Mouse (Mus musculus): ENCODE measurements at regions not wholly inside any gene's neighbourhood (a gene's known extent, or its start where the extent isn't known, plus 50 kb on each side); places are given as distances from the start of the nearest gene placed in this dataset.

DNA sequence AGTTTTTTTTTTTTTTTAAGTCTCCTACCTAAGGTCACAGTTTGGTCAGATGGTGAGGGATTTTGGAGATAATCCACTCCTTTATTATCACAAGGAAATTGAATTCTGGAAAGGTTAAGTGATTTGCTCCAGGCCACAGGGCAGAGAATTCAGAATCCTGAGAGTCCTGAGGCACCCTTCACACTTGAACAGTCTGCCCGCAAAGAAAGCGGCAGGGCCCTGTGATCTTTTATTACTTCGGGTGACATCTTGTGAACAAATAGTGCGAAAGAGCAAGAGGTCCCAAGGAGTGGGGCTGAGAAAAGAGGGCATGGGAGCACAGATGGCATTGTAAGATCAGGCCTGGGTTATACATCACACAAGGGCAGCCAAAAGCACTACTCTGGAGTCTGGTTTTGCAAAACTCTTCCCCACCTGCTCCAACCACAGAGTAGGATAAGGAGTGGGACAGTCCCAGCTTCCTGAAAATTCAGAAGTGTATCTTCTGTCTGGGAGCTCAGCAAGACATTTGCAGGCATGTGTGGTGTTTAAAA is 150.5 kb upstream of the Wdr11 start:
- Histone ChIP-seq H3K4me1 (replicated peaks; ENCODE audit: control insufficient read depth, insufficient read depth, low read length) (no peaks in the 10 kb centered on the region), H3K9me3 (ENCODE audit: control insufficient read depth, low read length) (no peaks in the 10 kb centered on the region), H3K27me3 (ENCODE audit: control insufficient read depth, insufficient read depth, low read length) (no peaks in the 10 kb centered on the region), H3K4me3 (ENCODE audit: low read depth, low read length) (no peak overlapping the region), H3K9ac (ENCODE audit: low read length) (no peak overlapping the region), H3K36me3 (ENCODE audit: control insufficient read depth, insufficient read depth, low read length) (no peaks in the 10 kb centered on the region), H3K27ac (ENCODE audit: low read depth, low read length) (no peak overlapping the region), H3K4me2 (ENCODE audit: low read depth, low read length, severe bottlenecking) (no peak overlapping the region)
- WGBS: 57% methylated on average over 4 of the region's 4 CpGs
- DNase-seq (ENCODE audit: low spot score) (no peak), ATAC-seq (replicated peaks; ENCODE audit: low FRiP score) (no peak)

GRCm38 (mm10) chr7:129469496-129469895 is 122.2 kb upstream of the Wdr11 start:
- Histone ChIP-seq H3K27me3 (ENCODE audit: control insufficient read depth, insufficient read depth, low read length) (no peaks in the 10 kb centered on the region), H3K9ac (ENCODE audit: low read length) (no peak overlapping the region), H3K4me3 (ENCODE audit: low read depth, low read length) (no peak overlapping the region), H3K4me2 (ENCODE audit: low read depth, low read length, severe bottlenecking) (no peak overlapping the region), H3K9me3 (ENCODE audit: control insufficient read depth, low read length) (no peaks in the 10 kb centered on the region), H3K36me3 (ENCODE audit: control insufficient read depth, insufficient read depth, low read length) (no peaks in the 10 kb centered on the region), H3K27ac (ENCODE audit: low read depth, low read length) (no peak overlapping the region), H3K4me1 (replicated peaks; ENCODE audit: control insufficient read depth, insufficient read depth, low read length) (no peaks in the 10 kb centered on the region)
- DNase-seq (ENCODE audit: low spot score) (peak; percentile 78), ATAC-seq (replicated peaks; ENCODE audit: low FRiP score) (no peak)
- 9% methylated on average over 3 of the region's 3 CpGs for WGBS

DNA sequence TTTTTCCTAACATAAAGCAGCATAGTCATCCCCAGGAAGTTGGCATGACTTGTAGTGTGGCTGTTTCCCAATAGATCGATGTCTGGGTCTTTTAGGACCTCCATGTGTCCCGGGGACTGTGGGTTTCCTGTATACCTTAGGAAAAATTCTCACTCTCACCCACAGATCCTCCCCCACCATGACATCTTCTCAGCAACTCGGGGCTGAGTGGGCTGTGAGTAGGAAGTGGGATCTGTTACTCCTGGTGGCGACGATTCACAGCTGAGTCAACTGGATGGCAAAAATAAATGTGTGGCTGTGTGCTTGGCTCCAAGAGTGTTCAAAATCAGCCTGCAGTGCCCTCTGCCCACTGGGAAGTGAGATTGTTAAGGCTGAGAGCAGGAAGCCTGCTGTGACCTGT is 107.9 kb upstream of the Wdr11 start:
- Histone ChIP-seq H3K27me3 (ENCODE audit: control insufficient read depth, insufficient read depth, low read length) (no peaks in the 10 kb centered on the region), H3K4me3 (ENCODE audit: low read depth, low read length) (no peak overlapping the region), H3K36me3 (ENCODE audit: control insufficient read depth, insufficient read depth, low read length) (no peaks in the 10 kb centered on the region), H3K4me1 (replicated peaks; ENCODE audit: control insufficient read depth, insufficient read depth, low read length) (no peaks in the 10 kb centered on the region), H3K4me2 (ENCODE audit: low read depth, low read length, severe bottlenecking) (no peak overlapping the region), H3K9ac (ENCODE audit: low read length) (no peak overlapping the region), H3K27ac (ENCODE audit: low read depth, low read length) (no peak overlapping the region), H3K9me3 (ENCODE audit: control insufficient read depth, low read length) (no peaks in the 10 kb centered on the region)
- WGBS: 86% methylated on average over 5 of the region's 5 CpGs
- ATAC-seq (replicated peaks; ENCODE audit: low FRiP score): no peak
- no peak for DNase-seq (ENCODE audit: low spot score)

DNA sequence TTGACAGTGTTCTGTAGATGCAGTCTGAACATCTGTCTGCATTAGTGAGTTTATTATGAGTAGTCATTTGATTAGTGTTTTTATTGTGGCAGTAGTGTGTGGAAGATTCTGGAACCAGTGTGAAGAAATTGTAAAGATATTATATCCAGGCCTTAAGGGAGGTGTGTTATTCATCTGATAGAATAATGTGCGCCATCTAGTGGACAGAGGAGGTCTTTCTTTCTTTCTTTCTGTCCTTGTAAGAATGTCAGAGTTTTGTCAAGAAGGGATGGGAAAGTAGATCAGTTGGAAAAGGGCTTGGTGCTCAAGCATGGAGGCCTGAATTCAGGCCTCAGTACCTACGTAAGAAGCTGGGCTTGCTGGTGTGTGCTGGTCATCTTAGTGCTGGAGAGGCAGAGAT is 84.8 kb upstream of the Wdr11 start:
- no peaks in the 10 kb centered on the region for H3K27me3 ChIP-seq (ENCODE audit: control insufficient read depth, insufficient read depth, low read length)
- WGBS: 26% methylated on average over 2 of the region's 2 CpGs
- H3K4me2 ChIP-seq (ENCODE audit: low read depth, low read length, severe bottlenecking): no peak overlapping the region
- no peak overlapping the region for H3K27ac ChIP-seq (ENCODE audit: low read depth, low read length)
- no peak for DNase-seq (ENCODE audit: low spot score)
- H3K9me3 ChIP-seq (ENCODE audit: control insufficient read depth, low read length): no peaks in the 10 kb centered on the region
- no peaks in the 10 kb centered on the region for H3K36me3 ChIP-seq (ENCODE audit: control insufficient read depth, insufficient read depth, low read length)
- no peak overlapping the region for H3K4me3 ChIP-seq (ENCODE audit: low read depth, low read length)
- no peak for ATAC-seq (replicated peaks; ENCODE audit: low FRiP score)
- no peak overlapping the region for H3K9ac ChIP-seq (ENCODE audit: low read length)
- H3K4me1 ChIP-seq (replicated peaks; ENCODE audit: control insufficient read depth, insufficient read depth, low read length): no peaks in the 10 kb centered on the region

DNA sequence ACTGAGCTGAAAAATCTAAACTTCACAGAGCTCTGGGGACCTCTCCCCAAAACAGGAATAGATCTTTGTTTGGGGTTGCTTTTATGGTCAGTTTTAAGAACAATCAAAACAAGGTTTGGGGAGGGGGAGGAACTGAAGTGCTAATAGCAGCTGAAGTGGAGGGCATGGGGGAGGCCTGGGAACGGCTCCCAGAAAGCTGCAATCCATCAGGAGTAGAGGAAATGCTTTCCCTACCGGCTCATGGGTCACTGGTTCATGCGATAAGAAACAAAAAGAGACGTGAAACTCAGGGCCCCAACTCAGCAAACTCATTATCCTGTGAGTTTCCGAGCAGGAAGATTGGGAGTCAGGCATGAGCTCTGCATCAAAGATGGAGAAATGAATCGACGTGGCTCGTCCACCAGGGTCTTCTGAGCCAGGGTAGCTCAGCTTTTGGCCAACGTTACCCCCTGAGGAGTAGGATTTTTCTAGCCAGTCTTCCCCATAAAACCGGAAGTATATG is 82.0 kb upstream of the Wdr11 start:
- no peaks in the 10 kb centered on the region for H3K9me3 ChIP-seq (ENCODE audit: control insufficient read depth, low read length)
- H3K27me3 ChIP-seq (ENCODE audit: control insufficient read depth, insufficient read depth, low read length): no peaks in the 10 kb centered on the region
- H3K4me2 ChIP-seq (ENCODE audit: low read depth, low read length, severe bottlenecking): no peak overlapping the region
- WGBS: 68% methylated on average over 10 of the region's 10 CpGs
- H3K4me3 ChIP-seq (ENCODE audit: low read depth, low read length): no peak overlapping the region
- H3K4me1 ChIP-seq (replicated peaks; ENCODE audit: control insufficient read depth, insufficient read depth, low read length): no peaks in the 10 kb centered on the region
- no peak overlapping the region for H3K27ac ChIP-seq (ENCODE audit: low read depth, low read length)
- ATAC-seq (replicated peaks; ENCODE audit: low FRiP score) (no peak), DNase-seq (ENCODE audit: low spot score) (no peak)
- H3K36me3 ChIP-seq (ENCODE audit: control insufficient read depth, insufficient read depth, low read length): no peaks in the 10 kb centered on the region
- no peak overlapping the region for H3K9ac ChIP-seq (ENCODE audit: low read length)

GRCm38 (mm10) chr7:129514619-129515018 is 77.0 kb upstream of the Wdr11 start:
- H3K4me3 ChIP-seq (ENCODE audit: low read depth, low read length): no peak overlapping the region
- no peaks in the 10 kb centered on the region for H3K4me1 ChIP-seq (replicated peaks; ENCODE audit: control insufficient read depth, insufficient read depth, low read length)
- H3K36me3 ChIP-seq (ENCODE audit: control insufficient read depth, insufficient read depth, low read length): no peaks in the 10 kb centered on the region
- H3K9ac ChIP-seq (ENCODE audit: low read length): no peak overlapping the region
- ATAC-seq (replicated peaks; ENCODE audit: low FRiP score): no peak
- H3K27ac ChIP-seq (ENCODE audit: low read depth, low read length): no peak overlapping the region
- no peak for DNase-seq (ENCODE audit: low spot score)
- H3K9me3 ChIP-seq (ENCODE audit: control insufficient read depth, low read length): no peaks in the 10 kb centered on the region
- no peak overlapping the region for H3K4me2 ChIP-seq (ENCODE audit: low read depth, low read length, severe bottlenecking)
- 77% methylated on average over 7 of the region's 7 CpGs for WGBS
- no peaks in the 10 kb centered on the region for H3K27me3 ChIP-seq (ENCODE audit: control insufficient read depth, insufficient read depth, low read length)

DNA sequence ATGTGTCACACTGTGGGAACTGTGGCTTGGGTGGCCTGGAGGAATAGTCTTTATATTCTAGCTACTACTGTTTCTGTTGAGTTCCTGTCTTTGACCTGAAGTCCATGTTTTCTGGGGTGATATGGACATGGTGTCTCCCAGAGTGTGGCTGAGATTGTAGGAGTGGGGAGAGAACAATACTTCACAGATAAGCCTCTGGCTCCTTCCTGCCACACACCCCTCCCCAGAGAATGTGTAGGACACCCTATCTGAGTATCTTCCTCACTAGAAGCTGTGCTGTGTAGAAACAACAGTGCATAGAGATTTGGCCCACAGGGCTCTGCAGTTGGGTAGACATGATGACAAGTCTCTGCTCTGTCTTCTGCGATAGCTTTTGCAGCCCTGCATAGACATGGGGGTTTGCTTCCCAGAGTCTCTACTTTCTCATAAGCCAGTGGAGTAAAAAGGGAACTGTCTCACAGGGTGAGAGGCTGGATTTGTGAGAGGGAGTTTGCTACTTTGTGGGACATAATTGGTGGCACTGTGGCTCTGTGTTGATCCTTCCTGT is 67.2 kb upstream of the Wdr11 start:
- no peak overlapping the region for H3K9ac ChIP-seq (ENCODE audit: low read length)
- H3K9me3 ChIP-seq (ENCODE audit: control insufficient read depth, low read length): no peaks in the 10 kb centered on the region
- no peak overlapping the region for H3K27ac ChIP-seq (ENCODE audit: low read depth, low read length)
- no peak overlapping the region for H3K4me3 ChIP-seq (ENCODE audit: low read depth, low read length)
- ATAC-seq (replicated peaks; ENCODE audit: low FRiP score) (no peak), DNase-seq (ENCODE audit: low spot score) (no peak)
- 95% methylated on average over 1 of the region's 1 CpGs for WGBS
- H3K4me1 ChIP-seq (replicated peaks; ENCODE audit: control insufficient read depth, insufficient read depth, low read length): no peaks in the 10 kb centered on the region
- no peaks in the 10 kb centered on the region for H3K27me3 ChIP-seq (ENCODE audit: control insufficient read depth, insufficient read depth, low read length)
- H3K4me2 ChIP-seq (ENCODE audit: low read depth, low read length, severe bottlenecking): no peak overlapping the region
- H3K36me3 ChIP-seq (ENCODE audit: control insufficient read depth, insufficient read depth, low read length): no peaks in the 10 kb centered on the region

- H3K36me3 ChIP-seq (ENCODE audit: control insufficient read depth, insufficient read depth, low read length): no peaks in the 10 kb centered on the region
- ATAC-seq (replicated peaks; ENCODE audit: low FRiP score) (no peak), DNase-seq (ENCODE audit: low spot score) (no peak)
- no peak overlapping the region for H3K9ac ChIP-seq (ENCODE audit: low read length)
- H3K4me1 ChIP-seq (replicated peaks; ENCODE audit: control insufficient read depth, insufficient read depth, low read length): no peaks in the 10 kb centered on the region
- no peak overlapping the region for H3K4me3 ChIP-seq (ENCODE audit: low read depth, low read length)
- H3K27me3 ChIP-seq (ENCODE audit: control insufficient read depth, insufficient read depth, low read length): no peaks in the 10 kb centered on the region
- H3K4me2 ChIP-seq (ENCODE audit: low read depth, low read length, severe bottlenecking): no peak overlapping the region
- H3K27ac ChIP-seq (ENCODE audit: low read depth, low read length): no peak overlapping the region
- no peaks in the 10 kb centered on the region for H3K9me3 ChIP-seq (ENCODE audit: control insufficient read depth, low read length)
- 46% methylated on average over 3 of the region's 3 CpGs for WGBS
Observed at GRCm38 (mm10) chr7:129525985-129526384, 65.7 kb upstream of the Wdr11 start.

GRCm38 (mm10) chr7:129528263-129528662 is 63.4 kb upstream of the Wdr11 start:
- 74% methylated on average over 6 of the region's 6 CpGs for WGBS

More at GRCm38 (mm10) chr7:129528263-129528662, 63.4 kb upstream of the Wdr11 start:
- H3K27ac ChIP-seq (ENCODE audit: low read depth, low read length): no peak overlapping the region
- no peak for DNase-seq (ENCODE audit: low spot score)
- H3K4me3 ChIP-seq (ENCODE audit: low read depth, low read length): no peak overlapping the region
- no peak overlapping the region for H3K9ac ChIP-seq (ENCODE audit: low read length)
- no peaks in the 10 kb centered on the region for H3K27me3 ChIP-seq (ENCODE audit: control insufficient read depth, insufficient read depth, low read length)
- no peaks in the 10 kb centered on the region for H3K36me3 ChIP-seq (ENCODE audit: control insufficient read depth, insufficient read depth, low read length)
- no peak for ATAC-seq (replicated peaks; ENCODE audit: low FRiP score)
- H3K4me1 ChIP-seq (replicated peaks; ENCODE audit: control insufficient read depth, insufficient read depth, low read length): no peaks in the 10 kb centered on the region
- H3K9me3 ChIP-seq (ENCODE audit: control insufficient read depth, low read length): no peaks in the 10 kb centered on the region
- no peak overlapping the region for H3K4me2 ChIP-seq (ENCODE audit: low read depth, low read length, severe bottlenecking)
